Mouse (Mus musculus): ENCODE measurements around the gene Crebzf. TPM values are rescaled to one million over a fixed set of nuclear protein-coding genes. Genes with fewer than 3 reads are reported as not detected.
A peak's percentile ranks its signal among the peaks of the same experiment; 100 is the strongest.

The Crebzf gene
- total and polyA plus RNA-seq, 2 experiments from 2014 or later, result 24.5 to 92.8 TPM

DNA sequence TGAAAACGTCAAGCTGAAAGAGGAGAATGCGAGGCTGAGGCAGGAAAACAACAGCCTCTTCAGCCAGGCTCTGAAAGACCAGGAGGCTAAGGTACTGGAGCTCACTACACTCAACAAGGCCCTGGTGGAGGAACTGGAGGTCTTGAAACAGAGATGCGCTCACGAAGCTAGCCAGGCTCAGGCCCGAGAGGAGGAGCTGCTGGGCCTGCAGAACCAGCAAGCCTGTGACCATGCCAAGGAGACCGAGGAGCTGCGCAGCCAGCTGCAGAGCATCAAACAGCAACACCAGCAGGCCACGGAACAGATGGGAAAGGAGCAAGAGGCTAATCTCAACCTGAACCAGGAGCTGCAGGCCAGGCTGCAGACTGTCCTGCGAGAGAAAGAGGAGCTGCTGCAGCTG is 15.5 kb upstream of the Crebzf start:
- Histone ChIP-seq H3K4me2 (ENCODE audit: low read depth, low read length, poor library complexity, severe bottlenecking) (peak overlapping the region; percentile 67), H3K4me1 (ENCODE audit: insufficient read depth, low read length) (0 out of 2 replicates have a peak, but pooled peaks cover 4% of the 10 kb centered on the region), H3K27me3 (ENCODE audit: insufficient read depth, low read length) (no peaks in the 10 kb centered on the region), H3K27ac (ENCODE audit: low read depth, low read length) (no peak overlapping the region), H3K9me3 (ENCODE audit: low read length) (no peaks in the 10 kb centered on the region), H3K9ac (replicated peaks; ENCODE audit: low read length, poor library complexity, severe bottlenecking) (no peak overlapping the region), H3K36me3 (ENCODE audit: insufficient read depth, low read length) (no peaks in the 10 kb centered on the region), H3K4me3 (ENCODE audit: low read depth, low read length) (peak overlapping the region; percentile 39)
- DNase-seq (ENCODE audit: low spot score) (no peak), ATAC-seq (ENCODE audit: low FRiP score) (no peak)
- whole genome bisulfite sequencing, result 67% methylated on average over 9 of the region's 9 CpGs
- TF ChIP-seq CTCF (IDR thresholded peaks at IDR 0.05), result no peak

GRCm38 (mm10) chr7:90432221-90432620 is 10.3 kb upstream of the Crebzf start:
- Histone ChIP-seq H3K27me3 (ENCODE audit: insufficient read depth, low read length) (no peaks in the 10 kb centered on the region), H3K36me3 (ENCODE audit: insufficient read depth, low read length) (no peaks in the 10 kb centered on the region), H3K27ac (ENCODE audit: low read depth, low read length) (no peak overlapping the region), H3K4me1 (ENCODE audit: insufficient read depth, low read length) (no peaks in the 10 kb centered on the region), H3K9ac (replicated peaks; ENCODE audit: low read length, poor library complexity, severe bottlenecking) (no peak overlapping the region), H3K9me3 (ENCODE audit: low read length) (no peaks in the 10 kb centered on the region), H3K4me2 (ENCODE audit: low read depth, low read length, poor library complexity, severe bottlenecking) (no peak overlapping the region), H3K4me3 (ENCODE audit: low read depth, low read length) (no peak overlapping the region)
- TF ChIP-seq CTCF (IDR thresholded peaks at IDR 0.05), result no peak
- no peak for ATAC-seq (ENCODE audit: low FRiP score)
- no peak for DNase-seq (ENCODE audit: low spot score)

- no peaks in the 10 kb centered on the region for H3K27me3 ChIP-seq (ENCODE audit: insufficient read depth, low read length)
- no peak overlapping the region for H3K9ac ChIP-seq (replicated peaks; ENCODE audit: low read length, poor library complexity, severe bottlenecking)
- DNase-seq (ENCODE audit: low spot score) (no peak), ATAC-seq (ENCODE audit: low FRiP score) (no peak)
- 91% methylated on average over 4 of the region's 4 CpGs for WGBS
- H3K9me3 ChIP-seq (ENCODE audit: low read length), result no peaks in the 10 kb centered on the region
- no peak overlapping the region for H3K4me3 ChIP-seq (ENCODE audit: low read depth, low read length)
- H3K27ac ChIP-seq (ENCODE audit: low read depth, low read length), result no peak overlapping the region
- TF ChIP-seq CTCF (IDR thresholded peaks at IDR 0.05), result no peak
- no peaks in the 10 kb centered on the region for H3K4me1 ChIP-seq (ENCODE audit: insufficient read depth, low read length)
- H3K36me3 ChIP-seq (ENCODE audit: insufficient read depth, low read length), result no peaks in the 10 kb centered on the region
- no peak overlapping the region for H3K4me2 ChIP-seq (ENCODE audit: low read depth, low read length, poor library complexity, severe bottlenecking)
These were observed 2.5 kb upstream of the Crebzf start for GRCm38 (mm10) chr7:90440044-90440443.

DNA sequence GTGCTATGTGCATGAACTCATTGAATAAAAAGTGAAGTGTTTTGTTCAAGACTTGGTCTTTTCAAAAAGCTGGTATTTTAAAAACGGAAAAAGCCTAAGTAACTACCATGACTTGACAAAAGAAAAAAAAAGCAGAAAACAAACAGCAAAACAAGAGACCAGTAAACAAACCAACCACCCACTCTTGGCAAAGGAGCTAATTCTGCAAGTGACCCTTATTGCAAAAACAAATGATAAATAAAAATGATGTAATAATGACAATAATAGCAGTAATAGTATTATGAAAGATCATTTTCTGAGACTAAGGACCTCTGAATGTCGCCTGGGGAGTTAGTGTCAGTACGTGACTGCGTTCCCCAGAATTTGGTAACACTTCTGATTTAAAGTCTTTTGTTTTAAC is 459 bp upstream of the Crebzf start:
- Histone ChIP-seq H3K27me3 (ENCODE audit: insufficient read depth, low read length) (no peaks in the 10 kb centered on the region), H3K36me3 (ENCODE audit: insufficient read depth, low read length) (no peaks in the 10 kb centered on the region), H3K4me2 (ENCODE audit: low read depth, low read length, poor library complexity, severe bottlenecking) (peak overlapping the region; percentile 41), H3K4me3 (ENCODE audit: low read depth, low read length) (peak overlapping the region; percentile 99), H3K9me3 (ENCODE audit: low read length) (no peaks in the 10 kb centered on the region), H3K9ac (replicated peaks; ENCODE audit: low read length, poor library complexity, severe bottlenecking) (peak overlapping the region; percentile 99), H3K4me1 (ENCODE audit: insufficient read depth, low read length) (no peaks in the 10 kb centered on the region), H3K27ac (ENCODE audit: low read depth, low read length) (peak overlapping the region; percentile 98)
- TF ChIP-seq CTCF (IDR thresholded peaks at IDR 0.05), result no peak
- 7% methylated on average over 4 of the region's 4 CpGs for WGBS
- ATAC-seq (ENCODE audit: low FRiP score) (peak; percentile 6), DNase-seq (ENCODE audit: low spot score) (no peak)

DNA sequence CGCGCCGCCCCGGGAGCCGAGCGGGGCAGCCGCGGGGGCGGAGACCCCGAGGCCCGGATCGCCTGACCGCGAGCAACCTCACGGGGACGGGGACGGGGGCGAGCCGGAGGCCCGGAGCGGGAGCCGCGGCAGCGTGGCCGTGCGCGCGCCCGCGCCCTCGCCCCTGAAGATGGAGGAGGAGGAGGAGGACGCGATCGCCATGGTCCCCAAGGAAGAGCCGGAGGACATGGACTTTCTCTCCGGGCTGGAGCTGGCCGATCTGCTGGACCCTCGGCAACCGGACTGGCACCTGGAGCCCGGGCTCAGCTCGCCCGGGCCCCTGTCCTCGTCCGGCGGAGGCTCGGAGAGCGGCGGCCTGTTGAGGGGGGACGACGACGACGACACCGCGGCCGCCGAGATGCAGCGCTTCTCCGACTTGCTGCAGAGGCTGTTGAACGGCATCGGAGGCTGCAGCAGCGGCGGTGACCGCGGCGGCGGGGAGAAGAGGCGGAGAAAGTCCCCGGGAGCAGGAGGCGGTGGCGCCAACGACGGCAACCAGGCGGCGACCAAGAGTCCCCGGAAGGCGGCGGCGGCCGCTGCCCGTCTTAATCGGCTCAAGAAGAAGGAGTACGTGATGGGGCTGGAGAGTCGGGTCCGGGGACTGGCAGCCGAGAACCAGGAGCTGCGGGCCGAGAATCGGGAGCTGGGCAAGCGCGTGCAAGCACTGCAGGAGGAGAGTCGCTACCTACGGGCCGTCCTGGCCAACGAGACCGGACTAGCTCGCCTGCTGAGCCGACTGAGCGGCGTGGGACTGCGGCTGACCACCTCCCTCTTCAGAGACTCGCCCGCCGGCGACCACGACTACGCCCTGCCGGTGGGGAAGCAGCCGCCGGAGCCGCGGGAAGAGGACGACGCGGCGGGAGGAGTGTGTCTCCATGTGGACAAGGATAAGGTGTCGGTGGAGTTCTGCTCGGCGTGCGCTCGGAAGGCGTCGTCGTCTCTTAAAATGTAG is 867 bp downstream of the Crebzf start:
- peak overlapping the region; percentile 99 for H3K4me3 ChIP-seq (ENCODE audit: low read depth, low read length)
- peak overlapping the region; percentile 99 for H3K9ac ChIP-seq (replicated peaks; ENCODE audit: low read length, poor library complexity, severe bottlenecking)
- peak; percentile 82 for ATAC-seq (ENCODE audit: low FRiP score)

DNA sequence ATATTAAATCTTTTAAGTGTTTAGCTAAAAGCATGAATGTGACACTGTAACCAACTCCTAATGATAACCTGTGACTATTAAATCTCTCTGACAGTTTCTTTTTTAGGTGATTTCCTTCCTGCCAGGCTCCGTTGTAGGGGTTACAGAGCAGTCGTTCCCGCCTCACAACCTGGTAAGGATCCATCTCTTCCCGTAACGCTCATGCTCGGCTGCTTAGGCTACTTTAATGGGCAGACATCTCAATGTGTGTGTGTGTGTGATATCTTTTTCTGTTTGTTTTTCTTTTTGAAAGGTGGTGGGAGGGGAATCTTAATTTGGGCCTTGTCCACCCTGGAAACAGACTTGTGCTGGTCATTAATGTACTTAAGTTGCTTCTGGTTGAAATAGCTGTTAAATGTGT is 1.7 kb downstream of the Crebzf start:
- Histone ChIP-seq H3K4me3 (ENCODE audit: low read depth, low read length) (peak overlapping the region; percentile 99), H3K4me2 (ENCODE audit: low read depth, low read length, poor library complexity, severe bottlenecking) (peak overlapping the region; percentile 79), H3K27me3 (ENCODE audit: insufficient read depth, low read length) (no peaks in the 10 kb centered on the region), H3K27ac (ENCODE audit: low read depth, low read length) (peak overlapping the region; percentile 98; the same call in 1 of the 2 replicates), H3K9ac (replicated peaks; ENCODE audit: low read length, poor library complexity, severe bottlenecking) (peak overlapping the region; percentile 99), H3K36me3 (ENCODE audit: insufficient read depth, low read length) (no peaks in the 10 kb centered on the region), H3K4me1 (ENCODE audit: insufficient read depth, low read length) (no peaks in the 10 kb centered on the region), H3K9me3 (ENCODE audit: low read length) (no peaks in the 10 kb centered on the region)
- no peak for TF ChIP-seq CTCF (IDR thresholded peaks at IDR 0.05)
- ATAC-seq (ENCODE audit: low FRiP score) (no peak), DNase-seq (ENCODE audit: low spot score) (no peak)
- WGBS, result 0% methylated on average over 6 of the region's 6 CpGs

More for the DNA sequence above, 867 bp downstream of the Crebzf start:
- H3K9me3 ChIP-seq (ENCODE audit: low read length), result no peaks in the 10 kb centered on the region
- TF ChIP-seq CTCF (IDR thresholded peaks at IDR 0.05), result peak; percentile 54
- H3K36me3 ChIP-seq (ENCODE audit: insufficient read depth, low read length), result no peaks in the 10 kb centered on the region
- under 1% methylated on average over 93 of the region's 123 CpGs for WGBS
- peak overlapping the region; percentile 79 for H3K4me2 ChIP-seq (ENCODE audit: low read depth, low read length, poor library complexity, severe bottlenecking)
- peak overlapping the region; percentile 98 for H3K27ac ChIP-seq (ENCODE audit: low read depth, low read length)
- peak; percentile 67 for DNase-seq (ENCODE audit: low spot score)
- H3K27me3 ChIP-seq (ENCODE audit: insufficient read depth, low read length), result no peaks in the 10 kb centered on the region
- H3K4me1 ChIP-seq (ENCODE audit: insufficient read depth, low read length), result no peaks in the 10 kb centered on the region
